Mouse (Mus musculus) layer of hippocampus, postnatal 25 days (tissue): ENCODE data around the gene Serpinb6e. TPM values are rescaled to one million over a fixed set of nuclear protein-coding genes. Genes with fewer than 3 reads are reported as not detected.

Source experiments
- DNase-seq, 2 experiments: peaks; one replicate each; pipeline ENCODE4 v3.0.0; 2022; ENCODE audit warnings: mixed read lengths in 2 of 2, low spot score in 1 of 2; ENCODE audit errors: extremely low spot score in 1 of 2
- total RNA-seq, 2 experiments: library from RNA; stranded (reverse); gene quantifications; 2 replicates each; pipeline ENCODE4 v1.2.3; 2021

The Serpinb6e gene
- not detected for total RNA-seq

- DNase-seq = no peak
These were observed at the start of gene Serpinb6e for GRCm38 (mm10) chr13:33843308-33843707. TSS of gene Serpinb6e (minus strand) at chr13:33843408.

DNA sequence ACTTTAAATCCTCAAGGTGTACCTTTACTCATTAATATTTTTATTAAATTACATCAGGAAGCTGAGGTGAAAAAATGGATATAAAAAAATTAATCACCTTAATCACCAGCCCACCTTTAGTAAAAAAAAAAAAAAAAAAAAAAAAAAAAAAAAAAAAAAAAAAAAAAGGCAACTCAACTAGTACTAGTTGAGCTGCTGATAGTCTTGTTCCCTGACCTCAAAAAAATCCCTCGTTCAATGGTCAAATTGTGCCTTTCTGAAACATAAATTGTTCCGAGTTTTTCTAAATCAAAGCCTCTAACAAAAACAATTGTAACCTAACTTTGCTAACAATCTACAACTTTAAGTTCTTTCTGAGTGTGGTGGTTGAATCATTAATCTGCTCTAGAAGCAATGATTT, 12.5 kb downstream of the Serpinb6e start:
- DNase-seq = no peak

- DNase-seq = no peak
These were observed 19.8 kb downstream of the Serpinb6e start for GRCm38 (mm10) chr13:33823421-33823820.

DNA sequence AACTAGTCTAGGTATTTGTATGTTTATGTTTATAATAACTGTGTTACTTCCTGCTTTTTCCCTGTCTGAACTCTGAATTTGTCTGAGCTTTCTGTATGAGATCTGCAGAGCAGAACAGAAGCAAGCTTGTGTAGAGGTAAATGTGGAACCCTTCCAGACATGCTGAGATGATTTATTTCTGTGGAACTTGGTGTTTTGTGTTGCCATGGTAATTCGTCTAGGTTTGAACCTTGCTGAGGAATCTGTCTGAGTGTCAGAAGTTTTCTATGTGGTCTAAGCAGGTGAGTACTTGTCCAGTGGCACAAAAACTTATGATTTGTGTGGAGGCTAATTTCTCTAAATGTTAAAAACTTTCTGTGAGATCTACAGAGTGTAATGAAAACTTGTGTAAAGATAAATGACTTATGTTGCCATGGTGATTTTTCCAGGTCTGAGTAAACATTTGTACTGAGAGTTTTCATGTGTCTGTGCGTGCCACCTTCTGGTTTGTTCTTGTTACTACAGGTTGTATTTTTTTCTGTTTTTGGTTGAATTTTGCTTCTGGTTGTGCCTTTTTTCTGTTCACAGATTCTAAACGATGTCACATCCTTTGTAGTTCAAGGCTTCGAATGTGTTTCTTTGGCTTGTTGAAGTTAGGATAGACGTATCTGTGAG, 21.6 kb downstream of the Serpinb6e start:
- no peak for DNase-seq

Other genes starting within 250 kb of the Serpinb6e start
- not detected for gene Serpinb6d, start 182.0 kb downstream of the Serpinb6e start, total RNA-seq
- under 1 TPM; 0.32 to 0.61 TPM for gene Serpinb6c, start 62.3 kb upstream of the Serpinb6e start, total RNA-seq
- gene Nqo2, start 121.3 kb upstream of the Serpinb6e start, total RNA-seq = 1 to 10 TPM; 5.5 to 5.8 TPM
- 1 to 10 TPM; 5.7 to 9.7 TPM for gene Ripk1, start 159.0 kb upstream of the Serpinb6e start, total RNA-seq
- 10 to 100 TPM; 38.0 to 43.8 TPM for gene Serpinb6a, start 159.4 kb upstream of the Serpinb6e start, total RNA-seq
- 10 to 100 TPM; 41.5 to 46.1 TPM for gene Bphl, start 194.2 kb upstream of the Serpinb6e start, total RNA-seq
- 1,000 to 10,000 TPM; 1,288 to 1,354 TPM for gene Tubb2a, start 234.6 kb upstream of the Serpinb6e start, total RNA-seq